Mouse (Mus musculus) adrenal gland, postnatal 4 days (tissue): ENCODE measurements around the gene Hnrnpdl. TPM values are rescaled to one million over a fixed set of nuclear protein-coding genes. Genes with fewer than 3 reads are reported as not detected.

ENCODE experiments used
- DNase-seq, 2 experiments: peaks; one replicate each; pipeline ENCODE4 v3.0.0; 2021 to 2022; ENCODE audit warnings: low spot score in 2 of 2, mixed read lengths in 2 of 2
- total RNA-seq, 2 experiments: library from RNA; stranded (reverse); gene quantifications; 2 replicates each; pipeline ENCODE4 v1.2.3; 2021

Hnrnpdl gene
- total RNA-seq, 2 experiments from 2014 or later: 223 to 234 TPM

DNA sequence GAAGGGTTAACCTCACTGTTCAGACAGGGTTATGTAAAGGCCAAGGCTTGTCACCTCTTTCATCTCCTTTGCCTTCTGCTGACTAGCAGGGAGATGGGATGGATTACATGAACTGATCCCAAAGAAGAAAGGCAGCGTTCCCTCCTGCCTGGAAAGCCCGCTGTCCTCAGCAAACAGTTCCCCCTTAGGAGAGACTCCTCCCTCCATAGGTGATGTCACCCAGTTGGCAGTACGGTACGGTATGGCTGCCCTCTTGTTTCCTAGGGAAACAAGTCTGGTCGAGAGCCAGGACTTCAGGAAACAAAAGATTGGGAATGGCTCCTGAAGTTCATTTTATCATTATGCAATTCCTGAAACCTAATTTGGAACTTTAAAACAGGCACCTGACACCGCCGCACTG is 8.4 kb upstream of the Hnrnpdl start:
- DNase-seq: no peak

DNA sequence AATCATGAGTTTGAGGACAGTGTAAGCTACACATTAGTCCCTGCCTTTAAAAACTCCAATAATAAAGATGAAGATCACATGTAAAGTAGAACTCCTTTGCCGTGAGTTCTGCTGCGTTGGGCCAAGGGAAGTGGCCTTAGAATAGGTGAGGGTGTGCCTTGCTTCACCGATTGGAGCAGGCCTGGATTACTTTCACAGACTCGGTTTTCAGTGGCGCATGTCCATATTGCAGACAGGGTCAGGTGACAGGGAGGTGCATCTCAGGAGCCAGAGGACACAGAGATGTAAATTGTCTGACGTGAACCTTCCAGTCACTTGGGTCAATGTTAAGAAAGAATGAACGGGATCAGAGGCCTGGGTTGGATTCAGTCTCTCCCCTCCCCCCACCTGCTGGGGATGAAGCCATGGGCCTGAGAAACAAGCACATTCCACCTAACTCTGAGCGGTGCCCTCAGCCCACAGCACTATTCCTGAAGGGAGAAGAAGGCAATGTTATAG is 7.7 kb upstream of the Hnrnpdl start:
- no peak for DNase-seq

GRCm38 (mm10) chr5:100046096-100046495 is 6.6 kb upstream of the Hnrnpdl start:
- no peak for DNase-seq

DNA sequence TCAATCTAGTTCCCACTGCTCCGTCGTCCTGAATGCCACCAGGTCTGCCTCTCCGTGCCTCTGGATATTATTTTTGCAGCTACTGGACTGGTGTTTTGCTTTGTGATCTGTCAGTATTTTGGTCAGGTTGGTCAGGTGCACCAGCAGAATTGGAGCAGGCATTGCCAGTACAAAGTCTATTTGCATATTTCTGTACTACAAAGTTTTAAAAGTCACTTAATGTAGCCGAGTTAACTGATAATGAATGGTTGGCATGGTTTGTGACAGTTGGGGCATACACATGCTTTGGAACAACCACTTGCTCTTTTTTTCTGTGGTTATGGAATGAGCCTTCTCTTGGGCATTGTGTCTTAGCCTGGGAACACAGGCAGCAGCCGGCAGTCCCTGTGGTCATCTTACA is 5.2 kb upstream of the Hnrnpdl start:
- no peak for DNase-seq

- DNase-seq: no peak
Measured at GRCm38 (mm10) chr5:100044030-100044429, 4.6 kb upstream of the Hnrnpdl start.

- peak in 1 of 2 experiments; percentile 32 for DNase-seq
Measured at GRCm38 (mm10) chr5:100043361-100043760, 3.9 kb upstream of the Hnrnpdl start.

GRCm38 (mm10) chr5:100042467-100042866 is 3.0 kb upstream of the Hnrnpdl start:
- DNase-seq: no peak

DNA sequence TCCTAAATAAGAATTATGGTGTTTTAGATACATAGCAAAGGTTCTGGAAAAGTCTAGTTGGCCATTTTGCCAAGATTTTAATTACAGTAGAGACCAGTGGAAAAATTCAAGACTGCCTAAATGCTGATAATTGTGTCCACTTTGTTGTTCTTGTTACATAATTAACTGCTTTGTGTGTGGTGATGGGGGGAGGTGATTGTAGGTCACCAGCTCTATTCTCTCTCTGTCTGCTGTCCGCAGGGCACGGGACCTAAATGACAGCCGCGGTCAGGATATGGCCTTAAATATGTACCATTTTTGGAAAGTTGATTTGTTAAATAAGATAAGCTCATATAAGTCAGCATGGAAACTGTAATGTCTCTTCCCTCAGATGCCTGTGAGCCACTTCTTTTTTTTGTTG is 1.8 kb upstream of the Hnrnpdl start:
- no peak for DNase-seq

DNA sequence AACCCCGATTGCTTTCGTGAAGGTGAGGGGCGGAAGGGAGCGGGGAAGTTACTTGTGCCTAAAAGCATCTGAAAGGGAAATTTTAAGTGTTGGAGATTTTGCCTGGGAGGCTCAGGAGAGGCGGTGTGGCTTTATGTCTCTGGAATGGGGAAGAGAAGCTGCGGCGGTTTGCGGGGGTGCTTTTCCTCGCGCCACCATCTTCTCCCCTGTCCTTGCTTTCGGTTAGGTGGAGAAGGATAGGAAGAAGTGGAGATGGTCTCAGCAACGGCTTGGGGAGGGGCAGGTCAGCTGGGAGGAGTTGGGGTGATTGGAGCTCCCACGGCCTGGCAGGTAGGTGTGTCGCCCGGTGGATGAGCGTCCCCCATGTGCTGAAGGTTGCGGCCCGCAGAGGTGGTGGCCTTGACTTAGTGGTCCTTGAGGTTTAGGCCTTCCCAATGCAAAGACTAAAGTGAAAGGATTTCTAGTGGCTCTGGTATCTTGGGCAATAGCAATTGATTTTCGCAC is 869 bp upstream of the Hnrnpdl start:
- no peak for DNase-seq

DNA sequence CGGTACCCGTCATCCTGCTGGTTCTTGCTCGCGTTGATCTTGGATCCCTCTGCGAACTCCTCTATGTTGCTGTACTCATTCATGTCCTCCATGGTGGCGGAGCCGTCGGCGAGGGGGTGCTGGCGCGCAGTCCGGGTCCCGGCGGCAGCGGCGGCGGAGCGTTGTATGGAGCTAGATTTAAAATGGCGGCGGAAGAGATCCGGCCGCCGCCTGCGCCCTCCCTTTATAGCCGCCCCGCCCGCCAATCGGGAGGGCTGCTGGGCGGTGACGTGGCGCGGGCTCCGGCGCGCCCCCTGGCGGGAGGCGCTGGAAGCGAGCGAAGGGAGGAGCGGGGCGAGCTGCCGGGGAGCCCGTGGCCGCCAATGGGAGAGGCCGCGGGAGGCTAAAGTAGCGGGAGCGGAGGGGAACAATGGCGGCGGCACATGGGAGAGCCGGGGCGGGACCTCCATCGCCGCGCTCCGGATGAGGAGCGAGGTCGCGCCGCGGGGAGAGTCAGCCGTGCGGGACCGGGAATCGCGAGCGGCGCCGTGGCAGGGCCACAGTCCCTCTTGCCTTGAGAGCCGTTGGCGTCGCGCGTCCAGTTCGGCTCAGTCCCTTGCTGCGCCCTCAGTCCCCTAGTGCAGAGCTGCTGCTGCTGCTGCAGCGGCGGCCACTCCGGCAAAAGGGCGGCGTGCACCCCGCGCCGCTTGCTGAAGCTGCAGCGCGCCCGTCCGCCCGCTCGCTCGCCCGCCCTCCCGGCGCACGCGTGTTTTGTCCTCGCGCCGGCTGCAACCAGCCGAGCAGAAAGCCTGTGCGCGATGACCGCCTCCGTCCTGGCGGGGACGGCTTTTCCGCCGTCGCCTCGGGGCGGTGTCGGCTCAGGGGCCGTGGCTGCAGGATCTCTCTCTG is 506 bp downstream of the Hnrnpdl start:
- DNase-seq: peak; percentile 95 to 99

DNA sequence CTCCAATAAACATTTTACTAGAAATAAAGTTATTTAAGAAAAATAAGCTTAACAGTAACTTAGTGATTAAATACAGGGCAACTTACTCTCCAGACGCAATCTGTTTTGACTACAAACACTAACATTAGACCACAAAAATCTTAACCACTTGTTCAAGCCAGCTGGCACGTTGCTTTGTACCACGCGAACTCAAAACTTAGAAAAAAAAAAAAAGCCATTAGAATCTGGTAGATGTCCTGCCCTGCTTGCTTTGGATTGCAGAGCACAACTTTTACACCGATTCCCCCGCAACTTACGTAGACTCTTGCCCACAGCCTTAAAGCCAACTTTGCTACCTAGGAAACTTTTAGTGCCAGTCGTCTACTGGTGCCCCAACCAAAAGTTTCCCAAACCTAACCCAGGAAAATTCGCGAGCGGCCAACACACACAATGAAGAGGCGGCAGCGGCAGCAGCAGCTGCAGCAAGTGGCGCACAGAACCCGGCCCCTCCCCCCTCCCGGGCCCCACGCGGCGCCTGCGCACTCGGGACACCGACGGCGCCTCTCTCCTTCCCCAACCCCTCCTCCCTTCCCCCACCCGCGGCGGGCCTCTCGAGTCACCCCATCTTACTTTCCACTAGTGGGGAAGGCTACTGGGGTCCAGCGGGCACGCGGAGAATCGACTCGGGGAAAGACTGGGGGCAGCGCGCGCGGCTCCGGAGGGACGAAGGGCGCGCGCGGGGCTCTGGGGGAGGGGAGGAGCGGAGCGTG is 1.3 kb downstream of the Hnrnpdl start:
- DNase-seq: peak; percentile 83 to 84

DNA sequence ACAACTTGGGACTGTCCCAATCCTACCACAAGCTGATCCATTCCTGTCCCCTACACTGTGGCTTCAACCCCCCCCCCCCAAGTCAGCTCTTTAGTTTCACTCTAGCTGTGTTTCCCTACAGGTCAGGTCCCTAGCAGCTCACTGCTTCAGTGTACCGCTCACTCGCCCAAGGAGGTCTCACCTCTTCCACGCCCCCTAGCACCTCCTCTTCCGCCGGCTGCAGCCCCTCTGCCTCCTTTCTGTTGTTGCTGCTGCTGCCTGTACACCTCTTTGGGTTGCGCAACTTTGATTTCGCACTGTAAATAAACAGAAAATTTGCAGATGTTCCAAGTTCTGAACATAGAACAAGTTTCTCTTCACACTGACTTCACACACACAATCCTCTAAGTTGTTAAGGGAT is 2.8 kb downstream of the Hnrnpdl start:
- DNase-seq: no peak

- no peak for DNase-seq
Measured at GRCm38 (mm10) chr5:100035950-100036349, 3.5 kb downstream of the Hnrnpdl start.

- no peak for DNase-seq
Measured at GRCm38 (mm10) chr5:100032646-100033045, 6.8 kb downstream of the Hnrnpdl start.

GRCm38 (mm10) chr5:100032107-100032506 is 7.4 kb downstream of the Hnrnpdl start:
- no peak for DNase-seq

GRCm38 (mm10) chr5:100030069-100030468 is 9.4 kb downstream of the Hnrnpdl start:
- DNase-seq: no peak

DNA sequence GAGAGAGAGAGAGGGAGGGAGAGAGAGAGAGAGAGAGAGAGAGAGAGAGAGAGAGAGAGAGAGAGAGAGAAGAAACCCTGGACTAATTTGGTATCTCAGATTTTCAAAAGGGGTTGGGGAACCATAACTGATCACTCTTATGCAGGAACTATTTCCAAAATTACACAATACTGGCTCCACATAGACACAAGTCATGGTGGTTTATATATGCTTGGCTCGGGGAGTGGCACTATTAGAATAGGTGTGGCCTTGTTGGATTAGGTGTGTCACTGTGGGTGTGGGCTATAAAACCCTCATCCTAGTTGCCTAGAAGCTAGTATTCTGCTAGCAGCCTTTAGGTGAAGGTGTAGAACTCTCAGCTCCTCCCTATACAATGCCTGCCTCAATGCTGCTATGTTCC is 14.6 kb downstream of the Hnrnpdl start:
- no peak for DNase-seq

DNA sequence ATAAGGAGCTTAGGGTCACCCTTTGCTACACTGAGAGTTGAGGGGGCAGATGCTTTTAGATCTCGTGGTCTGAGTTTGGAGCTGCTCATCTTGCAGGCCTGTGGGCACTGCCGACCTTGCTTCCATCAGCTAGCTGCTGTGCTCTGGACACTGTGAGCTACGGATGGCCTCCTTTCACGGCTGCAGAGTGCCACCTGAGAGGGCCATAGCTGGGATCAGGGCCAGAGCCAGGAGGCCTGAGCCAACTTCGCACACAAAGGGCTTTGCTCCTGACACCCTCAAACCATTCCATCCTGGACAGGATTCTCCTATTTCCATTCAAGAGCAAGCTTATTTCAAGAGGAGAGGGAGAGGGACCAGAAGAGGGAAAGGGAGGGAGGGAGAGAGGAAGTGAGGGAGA is 15.1 kb downstream of the Hnrnpdl start:
- no peak for DNase-seq

DNA sequence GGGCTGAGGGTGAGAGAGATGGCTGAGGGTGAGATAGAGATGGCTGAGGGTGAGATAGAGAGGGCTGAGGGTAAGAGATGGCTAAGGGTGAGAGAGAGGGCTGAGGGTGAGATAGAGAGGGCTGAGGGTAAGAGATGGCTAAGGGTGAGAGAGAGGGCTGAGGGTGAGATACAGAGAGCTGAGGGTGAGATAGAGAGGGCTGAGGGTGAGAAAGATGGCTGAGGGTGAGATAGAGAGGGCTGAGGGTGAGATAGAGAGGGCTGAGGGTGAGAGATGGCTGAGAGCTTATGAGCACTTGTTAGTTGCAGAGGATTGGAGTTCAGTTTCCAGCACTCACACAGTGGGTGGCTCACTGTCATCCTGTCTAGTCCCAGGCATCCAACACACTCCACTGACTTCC is 19.4 kb downstream of the Hnrnpdl start:
- no peak for DNase-seq

DNA sequence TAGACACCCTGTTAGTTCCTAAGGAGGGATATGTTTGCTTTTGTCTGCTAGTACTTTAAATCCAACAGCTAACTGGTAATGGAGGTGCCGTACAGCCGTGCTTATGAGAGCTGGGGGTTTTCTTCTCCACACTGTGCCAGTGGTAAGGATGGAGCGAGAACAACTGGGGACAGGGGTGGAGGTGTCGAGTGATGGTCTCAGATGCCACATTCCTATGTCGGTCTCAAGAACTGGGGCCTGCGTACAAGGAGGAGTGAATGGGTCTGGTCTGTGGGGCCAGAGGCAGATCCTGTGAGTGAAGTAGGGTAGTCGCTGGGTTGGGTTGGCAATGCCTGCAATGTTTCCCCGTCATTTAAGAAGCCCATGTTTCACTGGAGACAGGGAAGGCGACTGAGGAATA is 26.9 kb downstream of the Hnrnpdl start:
- DNase-seq: no peak

DNA sequence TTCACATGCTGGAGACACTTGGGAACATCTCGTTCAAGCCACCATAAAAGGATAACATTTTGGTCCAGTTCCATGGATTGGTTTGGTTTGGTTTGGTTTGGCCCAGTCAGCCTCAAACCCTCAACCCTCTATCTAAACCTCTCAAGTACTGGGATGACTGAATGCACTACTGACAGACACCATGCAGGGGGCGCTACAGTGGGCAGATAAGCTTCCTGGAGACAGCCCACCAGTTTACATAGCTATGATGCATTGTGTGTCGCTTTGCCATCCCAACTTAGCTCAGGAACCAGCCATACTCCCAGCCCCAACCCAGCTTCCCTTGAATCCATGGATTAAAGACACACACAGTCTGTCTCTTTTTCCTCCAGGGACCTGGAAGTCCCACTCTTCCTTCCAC is 31.0 kb downstream of the Hnrnpdl start:
- DNase-seq: no peak

DNA sequence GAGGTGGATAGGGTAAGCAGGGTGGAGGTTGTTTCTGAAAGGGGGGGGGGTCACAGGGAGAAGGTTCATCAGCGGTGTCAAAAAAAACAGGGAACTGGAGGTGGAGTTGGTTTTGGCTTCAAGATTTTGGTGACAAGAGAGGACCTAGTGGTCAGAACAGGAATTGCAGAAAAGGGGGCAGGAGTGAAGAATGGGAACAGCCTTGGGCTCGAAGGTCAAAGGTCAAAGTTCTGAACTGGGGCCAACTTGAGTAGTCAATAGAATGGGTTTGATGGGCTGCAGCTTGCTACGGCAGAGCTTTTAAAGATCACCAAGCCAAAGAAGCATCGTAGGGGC is 32.5 kb downstream of the Hnrnpdl start:
- no peak for DNase-seq
